22 mouse cellular contexts compared by ENCODE assay signal in genomic region chr3:121354281-121354680, GRCm38 (mm10).
"Had no signal": no experiment of that assay in that cellular context is flagged by ENCODE, and none has a peak within 500 bp of the region (broad histone marks: within the 10 kb centered on the region; RNA-seq: fewer than 3 reads in every experiment).

No protein-coding gene starts in this region.

- H3K9me3 ChIP-seq: embryonic facial prominence, embryonic 10.5 days; embryonic facial prominence, embryonic 12.5 days; embryonic facial prominence, embryonic 13.5 days; embryonic facial prominence, embryonic 15.5 days; forebrain, embryonic 10.5 days; forebrain, embryonic 12.5 days; forebrain, embryonic 13.5 days; heart, embryonic 10.5 days had no signal

- H3K9ac ChIP-seq: embryonic facial prominence, embryonic 12.5 days; embryonic facial prominence, embryonic 13.5 days; embryonic facial prominence, embryonic 15.5 days; forebrain, embryonic 12.5 days; forebrain, embryonic 13.5 days; forebrain, postnatal 0 days had no signal

- H3K4me2 ChIP-seq: embryonic facial prominence, embryonic 12.5 days; embryonic facial prominence, embryonic 13.5 days; embryonic facial prominence, embryonic 15.5 days; forebrain, embryonic 12.5 days; forebrain, embryonic 13.5 days had no signal

- H3K36me3 ChIP-seq: embryonic facial prominence, embryonic 10.5 days; embryonic facial prominence, embryonic 12.5 days; embryonic facial prominence, embryonic 13.5 days; embryonic facial prominence, embryonic 15.5 days; forebrain, embryonic 10.5 days; forebrain, embryonic 12.5 days; heart, embryonic 10.5 days had no signal

- H3K27me3 ChIP-seq: embryonic facial prominence, embryonic 12.5 days; embryonic facial prominence, embryonic 13.5 days; embryonic facial prominence, embryonic 15.5 days; forebrain, embryonic 13.5 days had no signal

- H3K27ac ChIP-seq: embryonic facial prominence, embryonic 10.5 days; embryonic facial prominence, embryonic 12.5 days; embryonic facial prominence, embryonic 13.5 days; embryonic facial prominence, embryonic 15.5 days; forebrain, embryonic 10.5 days; forebrain, embryonic 12.5 days; forebrain, embryonic 13.5 days; gastrocnemius, adult 2 months; heart, adult 2 months; heart, embryonic 10.5 days had no signal

- ATAC-seq: forebrain, embryonic 13.5 days; forebrain, embryonic 14.5 days; forebrain, embryonic 16.5 days; forebrain, postnatal 0 days had no signal

- DNase-seq: cerebellum, postnatal 36 days; embryo, embryonic 11 days; forebrain, postnatal 0 days; gastrocnemius, adult 2 months; gastrocnemius, postnatal 10 days; gastrocnemius, postnatal 14 days; gastrocnemius, postnatal 25 days; gastrocnemius, postnatal 36 days; heart, adult 11 months; heart, adult 18-20 months; heart, adult 2 months had no signal

- H3K4me3 ChIP-seq: embryonic facial prominence, embryonic 10.5 days; embryonic facial prominence, embryonic 12.5 days; embryonic facial prominence, embryonic 13.5 days; embryonic facial prominence, embryonic 15.5 days; erythroblast, embryonic 14.5 days; forebrain, embryonic 10.5 days; forebrain, embryonic 12.5 days; forebrain, embryonic 13.5 days; gastrocnemius, adult 2 months; heart, adult 2 months; heart, embryonic 10.5 days had no signal
